Mouse (Mus musculus) testis, adult 2 months (tissue): Measurements from ENCODE around the gene Stac3.

Experiments
- CTCF ChIP-seq: fragments of 200-500 bp; IDR thresholded peaks from 2 replicates; pipeline ENCODE4 v1.5.1; 2012; ENCODE audit warnings: low read depth, mild to moderate bottlenecking, inconsistent platforms, low read length, moderate library complexity; ENCODE audit not compliant: control insufficient read depth, insufficient read depth, insufficient replicate concordance
- POLR2A ChIP-seq: fragments of 200-500 bp; IDR thresholded peaks from 2 replicates; pipeline ENCODE4 v1.6.1; 2012; ENCODE audit warnings: low read depth, mild to moderate bottlenecking, inconsistent platforms, low read length, moderate library complexity; ENCODE audit not compliant: control insufficient read depth

GRCm38 (mm10) chr10:127530945-127531344 lies 29.5 kb downstream of the Stac3 start:
- TF ChIP-seq CTCF (no peak), POLR2A (no peak)
